Mouse (Mus musculus) brown adipose tissue, adult 24 weeks (tissue): ENCODE results near the gene Cdh18. TPM values are rescaled to one million over a fixed set of nuclear protein-coding genes. Genes with fewer than 3 reads are reported as not detected.
"Not testable (repeated sequence)": the region's sequence is repeated elsewhere in the genome, so short reads cannot be mapped to it uniquely, and the experiment has no call there.

ENCODE experiments used
- H3K27ac ChIP-seq: fragments of 200-500 bp; replicated peaks from 2 replicates; pipeline ENCODE4 v1.5.1; 2012; ENCODE audit warnings: low read depth, mild to moderate bottlenecking, low read length
- H3K4me1 ChIP-seq: fragments of 200-500 bp; 2 replicates; pipeline ENCODE4 v1.6.1; 2012; ENCODE audit warnings: low read length, mixed read lengths; ENCODE audit not compliant: control insufficient read depth, insufficient read depth, insufficient read length
- H3K4me3 ChIP-seq: fragments of 200-500 bp; 2 replicates; pipeline ENCODE4 v1.5.1; 2012; ENCODE audit warnings: low read depth, mild to moderate bottlenecking, low read length, moderate library complexity; ENCODE audit not compliant: insufficient read depth
- polyA plus RNA-seq: library from polyadenylated mRNA; stranded (reverse); fragments of >200 nt; gene quantifications from 2 replicates; pipeline ENCODE4 v1.2.4, GENCODE M21; 2012; ENCODE audit not compliant: missing spikeins, insufficient read depth, insufficient read length

The Cdh18 gene
- polyA plus RNA-seq, 1 experiment, result not detected

GRCm38 (mm10) chr15:23036208-23037065 lies 487.6 kb downstream of the Cdh18 start:
- Histone ChIP-seq H3K27ac (no peak overlapping the region), H3K4me3 (no peak overlapping the region), H3K4me1 (no peaks in the 10 kb centered on the region)

GRCm38 (mm10) chr15:23037561-23037960 lies 488.7 kb downstream of the Cdh18 start:
- no peak overlapping the region for H3K4me3 ChIP-seq
- H3K4me1 ChIP-seq, result no peaks in the 10 kb centered on the region
- no peak overlapping the region for H3K27ac ChIP-seq

GRCm38 (mm10) chr15:23046127-23046785 lies 497.4 kb downstream of the Cdh18 start:
- H3K4me3 ChIP-seq, result no peak overlapping the region
- no peak overlapping the region for H3K27ac ChIP-seq
- H3K4me1 ChIP-seq, result no peaks in the 10 kb centered on the region

- no peak overlapping the region for H3K4me3 ChIP-seq
- no peaks in the 10 kb centered on the region for H3K4me1 ChIP-seq
- no peak overlapping the region for H3K27ac ChIP-seq
Observed at GRCm38 (mm10) chr15:23052006-23052405, 503.2 kb downstream of the Cdh18 start.

- not testable (repeated sequence) for H3K27ac ChIP-seq
Observed at GRCm38 (mm10) chr15:23085326-23085725, 536.5 kb downstream of the Cdh18 start.

GRCm38 (mm10) chr15:23087535-23087934 lies 538.7 kb downstream of the Cdh18 start:
- no peak overlapping the region for H3K4me3 ChIP-seq
- no peak overlapping the region for H3K27ac ChIP-seq
- no peaks in the 10 kb centered on the region for H3K4me1 ChIP-seq

More at GRCm38 (mm10) chr15:23085326-23085725, 536.5 kb downstream of the Cdh18 start:
- H3K4me1 ChIP-seq, H3K4me3 ChIP-seq: not testable (repeated sequence)

- Histone ChIP-seq H3K4me1 (no peaks in the 10 kb centered on the region), H3K4me3 (no peak overlapping the region), H3K27ac (no peak overlapping the region)
Observed at GRCm38 (mm10) chr15:23096601-23097000, 547.8 kb downstream of the Cdh18 start.

GRCm38 (mm10) chr15:23104668-23105380 lies 556.0 kb downstream of the Cdh18 start:
- H3K4me1 ChIP-seq, result no peaks in the 10 kb centered on the region
- H3K27ac ChIP-seq, result no peak overlapping the region
- H3K4me3 ChIP-seq, result no peak overlapping the region

- Histone ChIP-seq H3K4me1 (no peaks in the 10 kb centered on the region), H3K4me3 (no peak overlapping the region), H3K27ac (no peak overlapping the region)
Observed at GRCm38 (mm10) chr15:23134950-23135715, 586.3 kb downstream of the Cdh18 start.

- no peaks in the 10 kb centered on the region for H3K4me1 ChIP-seq
- H3K4me3 ChIP-seq, result no peak overlapping the region
- no peak overlapping the region for H3K27ac ChIP-seq
Observed at GRCm38 (mm10) chr15:23136971-23137370, 588.1 kb downstream of the Cdh18 start.

GRCm38 (mm10) chr15:23142907-23143306 lies 594.1 kb downstream of the Cdh18 start:
- H3K4me3 ChIP-seq, H3K27ac ChIP-seq, H3K4me1 ChIP-seq: not testable (repeated sequence)

GRCm38 (mm10) chr15:23155883-23156282 lies 607.1 kb downstream of the Cdh18 start:
- no peak overlapping the region for H3K4me3 ChIP-seq

GRCm38 (mm10) chr15:23164869-23165268 lies 616.0 kb downstream of the Cdh18 start:
- H3K4me3 ChIP-seq, result no peak overlapping the region
- H3K27ac ChIP-seq, result no peak overlapping the region
- H3K4me1 ChIP-seq, result no peaks in the 10 kb centered on the region

More at GRCm38 (mm10) chr15:23155883-23156282, 607.1 kb downstream of the Cdh18 start:
- Histone ChIP-seq H3K27ac (no peak overlapping the region), H3K4me1 (no peaks in the 10 kb centered on the region)

- H3K4me3 ChIP-seq, result no peak overlapping the region
- H3K27ac ChIP-seq, result no peak overlapping the region
- H3K4me1 ChIP-seq, result no peaks in the 10 kb centered on the region
Observed at GRCm38 (mm10) chr15:23174623-23175022, 625.8 kb downstream of the Cdh18 start.

GRCm38 (mm10) chr15:23212068-23212467 lies 663.2 kb downstream of the Cdh18 start:
- Histone ChIP-seq H3K27ac (no peak overlapping the region), H3K4me1 (no peaks in the 10 kb centered on the region)

More at GRCm38 (mm10) chr15:23212068-23212467, 663.2 kb downstream of the Cdh18 start:
- no peak overlapping the region for H3K4me3 ChIP-seq
